Mouse (Mus musculus) heart, adult 2 months (tissue): ENCODE data around the gene Rapgef1.

Experiments
- CTCF ChIP-seq: fragments of 200-600 bp; IDR thresholded peaks from 2 replicates; pipeline ENCODE4 v1.8.1; 2022; ENCODE audit warnings: antibody characterized with exemption, mild to moderate bottlenecking, moderate library complexity
- POLR2A ChIP-seq: fragments of 200-500 bp; IDR thresholded peaks from 2 replicates; pipeline ENCODE4 v1.6.1; 2011; ENCODE audit warnings: mild to moderate bottlenecking, low read depth, low read length, control low read depth; ENCODE audit not compliant: insufficient read depth

DNA sequence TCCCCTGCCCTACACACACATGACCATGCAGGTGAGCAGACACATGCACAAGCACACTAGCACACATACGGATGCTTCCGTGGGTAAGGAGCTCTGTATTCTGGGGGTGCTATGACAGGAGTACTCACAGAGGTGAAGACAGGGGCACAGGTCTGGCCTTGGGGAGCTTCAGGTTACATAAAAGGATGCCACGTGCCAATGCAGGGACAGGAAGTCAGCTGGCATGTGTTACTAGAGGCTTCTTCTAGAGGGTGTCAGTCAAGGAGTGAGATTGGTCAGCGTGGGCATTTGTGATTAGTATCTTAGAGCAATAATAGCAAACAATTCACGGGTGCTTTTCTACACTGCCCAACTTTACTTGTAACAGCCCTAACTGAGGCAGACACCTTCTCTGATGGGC lies 71.5 kb downstream of the Rapgef1 start:
- TF ChIP-seq CTCF (no peak), POLR2A (no peak)
